Mouse (Mus musculus): ENCODE measurements around the gene Dnajc30.
"Not testable (repeated sequence)": the region's sequence is repeated elsewhere in the genome, so short reads cannot be mapped to it uniquely, and the experiment has no call there.

The Dnajc30 gene

DNA sequence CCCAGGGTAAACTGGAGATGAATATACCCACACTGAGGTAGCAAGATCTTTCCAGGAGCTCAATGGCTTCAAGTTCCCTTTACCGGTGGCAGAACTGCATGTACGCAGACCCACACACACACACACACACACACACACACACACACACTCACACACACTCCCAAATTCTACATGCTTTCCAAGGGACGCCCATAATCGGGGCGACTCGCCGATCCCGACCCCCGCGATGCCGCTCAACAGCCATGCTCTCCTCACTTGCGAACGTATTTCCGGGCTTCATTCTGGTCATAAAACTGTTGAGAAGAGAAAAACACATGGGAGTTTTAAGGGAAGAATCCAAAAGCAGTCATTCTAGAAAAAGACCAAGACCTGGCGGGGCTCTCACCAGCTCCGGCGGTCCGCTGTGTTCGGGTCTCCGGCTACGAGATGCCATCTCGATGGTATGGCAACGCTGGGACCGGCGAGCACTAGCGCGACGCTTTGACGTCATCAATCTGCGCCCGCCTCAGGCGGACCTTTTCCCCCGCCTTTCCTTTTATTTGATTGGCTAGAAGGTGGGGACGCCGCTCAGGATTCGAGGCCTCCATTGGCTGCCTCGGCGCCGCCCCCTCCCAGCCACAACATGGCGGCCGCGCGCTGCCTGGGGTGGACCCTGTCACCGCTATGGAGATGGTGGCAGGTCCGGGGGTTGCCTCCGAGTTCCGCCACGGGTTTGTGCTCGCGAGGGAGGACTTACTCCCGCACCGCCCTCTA lies at the start of gene Dnajc30:
Gene Dnajc30, plus strand, starts transcription at position 574 of the 753 bp plus-strand sequence.
- DNase-seq (ENCODE audit: low read depth, low spot score) = peak; percentile 99

DNA sequence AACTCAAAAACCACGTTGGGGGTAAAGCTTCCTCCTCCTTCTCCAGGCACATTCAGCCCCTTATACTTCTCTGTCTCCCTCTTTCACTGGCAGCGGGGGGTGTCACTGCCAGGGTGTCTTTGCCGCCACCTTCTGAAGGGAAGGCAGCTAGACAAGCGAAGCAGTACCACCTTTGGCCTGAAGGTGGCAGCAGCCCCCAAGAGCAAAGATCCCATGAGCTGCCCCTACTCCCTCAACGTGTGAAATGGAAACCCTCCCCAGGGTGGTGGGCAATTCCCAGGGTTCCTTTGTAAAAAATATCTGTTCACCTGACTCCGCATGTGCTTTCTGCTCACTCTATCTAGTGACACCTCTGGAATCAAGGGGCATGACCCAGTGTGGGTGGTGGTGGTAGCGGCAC lies 48.5 kb upstream of the Dnajc30 start:
- DNase-seq (ENCODE audit: low read depth, low spot score) = peak; percentile 92

DNA sequence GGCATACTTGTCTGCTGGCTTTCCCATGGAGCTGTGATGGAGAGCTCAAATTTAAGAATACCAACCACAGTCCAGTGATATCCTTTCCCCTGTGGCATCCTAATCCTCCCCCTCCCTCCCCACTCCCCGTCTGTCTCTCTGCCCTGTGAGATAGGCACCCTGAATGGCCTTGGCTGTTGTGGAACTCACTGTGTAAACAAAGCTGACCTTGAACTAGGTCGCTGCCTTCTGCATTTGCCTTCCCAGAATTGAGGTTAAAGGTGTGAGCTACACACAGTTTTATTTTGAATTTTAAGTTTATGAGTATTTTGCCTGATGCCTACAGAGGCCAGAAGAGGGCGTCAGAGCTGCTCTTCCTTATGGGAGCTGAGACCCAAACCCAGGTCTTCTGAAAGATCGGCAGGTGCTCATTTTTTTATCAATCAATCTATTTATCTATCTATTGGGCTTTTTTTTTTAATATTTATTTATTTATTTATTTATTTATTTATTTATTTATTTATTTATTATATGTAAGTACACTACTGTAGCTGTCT lies 47.7 kb upstream of the Dnajc30 start:
- DNase-seq (ENCODE audit: low read depth, low spot score) = no peak

DNA sequence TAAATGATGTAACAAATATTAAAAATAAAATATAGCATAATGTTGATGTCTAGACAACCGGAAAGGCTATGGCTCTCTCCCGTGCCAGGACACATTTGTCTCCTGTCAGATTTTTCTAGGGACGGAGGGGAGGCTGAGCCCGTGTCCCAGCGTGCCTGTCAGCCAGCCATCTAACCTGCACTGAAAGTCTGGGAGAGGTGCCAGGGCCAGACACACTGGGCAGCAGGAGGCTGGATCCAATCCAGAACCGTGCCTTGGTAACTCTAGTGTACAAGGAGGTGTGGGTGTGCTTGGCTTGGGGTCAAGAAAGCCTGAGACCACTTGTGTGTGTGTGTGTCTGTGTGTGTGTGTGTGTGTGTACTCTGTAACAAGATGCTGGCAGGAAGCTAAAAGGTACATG lies 42.2 kb upstream of the Dnajc30 start:
- peak; percentile 91 for DNase-seq (ENCODE audit: low read depth, low spot score)

DNA sequence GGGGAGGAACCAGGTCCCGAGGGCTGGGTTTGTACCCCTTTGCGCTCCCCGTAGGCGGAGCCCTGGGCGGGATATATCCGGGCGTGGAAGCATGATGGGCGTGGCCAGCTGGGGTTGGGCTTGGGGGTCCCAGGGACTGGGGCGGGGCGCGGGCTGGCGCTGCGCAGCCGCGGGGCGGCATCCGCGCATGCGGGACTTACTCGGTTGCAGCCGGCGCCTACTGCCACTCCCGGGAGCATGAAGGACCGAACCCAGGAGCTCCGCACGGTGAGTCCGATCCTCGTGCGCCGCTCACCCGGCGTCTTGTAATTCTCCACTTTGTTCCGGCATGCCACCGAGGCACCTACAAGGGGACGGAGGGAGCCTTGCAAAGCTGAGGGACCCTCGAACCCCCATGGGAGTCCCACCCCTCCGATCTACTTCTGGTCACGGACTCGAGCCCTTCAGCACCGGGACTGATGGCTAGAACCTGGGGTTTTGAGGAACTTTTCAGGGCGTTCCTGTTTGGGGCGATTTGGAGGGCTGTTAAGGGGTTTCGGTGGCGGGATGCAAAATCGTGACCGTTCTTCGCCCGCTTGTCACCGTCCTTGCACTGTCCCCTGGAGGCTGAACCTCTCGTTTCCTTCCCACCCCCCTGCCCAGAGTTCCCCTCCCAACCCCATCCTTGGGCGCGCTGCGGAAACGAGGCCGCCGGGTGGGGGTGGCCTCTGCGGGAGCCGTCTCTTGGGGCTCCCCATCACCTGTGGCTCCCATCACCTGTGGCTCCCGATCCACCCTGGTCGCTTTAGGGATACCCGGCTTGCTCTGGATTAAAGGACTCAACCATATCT lies 40.4 kb upstream of the Dnajc30 start, which contains the start of gene Stx1a:
Gene Stx1a, plus strand, starts transcription at position 139 of the 830 bp plus-strand sequence.
- DNase-seq (ENCODE audit: low read depth, low spot score) = peak; percentile 87

DNA sequence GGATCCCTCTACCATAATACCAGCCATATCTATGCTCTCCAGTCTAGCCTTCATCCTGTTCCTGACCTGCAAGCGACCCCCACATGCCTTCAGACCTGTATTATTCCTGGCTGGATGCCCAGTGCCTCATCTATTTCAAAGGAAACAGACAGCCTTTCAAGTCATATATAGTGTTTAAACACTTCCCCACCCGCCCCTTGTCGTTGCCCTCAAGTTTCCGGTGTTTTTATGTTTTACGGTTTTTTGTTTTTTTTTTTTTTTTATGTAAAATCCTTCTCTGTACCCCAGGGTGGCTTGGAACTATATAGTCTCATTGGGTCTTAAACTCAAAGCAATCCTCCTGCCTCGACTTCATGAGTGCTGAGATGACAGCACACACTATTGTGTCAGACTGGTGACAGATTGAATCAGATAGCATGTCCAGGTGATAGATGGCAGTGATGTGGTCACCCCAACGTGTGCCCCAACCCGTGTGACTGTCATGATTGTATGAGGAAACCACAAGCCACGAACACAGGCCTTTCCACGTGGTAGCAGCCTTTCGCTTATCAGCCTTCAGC lies 39.3 kb upstream of the Dnajc30 start:
- no peak for DNase-seq (ENCODE audit: low read depth, low spot score)

DNA sequence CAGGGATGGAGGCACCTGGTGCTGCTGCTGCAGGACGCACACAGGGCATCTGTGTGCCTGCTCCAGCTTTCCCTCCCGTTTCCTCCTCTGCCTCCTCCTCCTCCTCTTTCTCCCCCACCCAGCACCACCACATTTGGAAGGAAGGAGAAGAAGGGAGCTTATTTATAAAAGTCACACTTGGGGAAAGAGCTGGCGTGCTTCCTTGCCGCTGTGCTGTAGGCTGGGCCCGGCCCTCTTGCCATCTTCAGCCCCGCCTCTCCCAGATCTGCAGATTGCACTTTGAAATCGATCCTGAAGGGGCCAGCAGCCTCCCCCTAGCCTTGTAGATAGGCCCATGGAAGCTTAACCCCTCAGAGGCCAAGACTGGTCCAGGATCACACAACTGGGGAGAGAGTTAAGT lies 38.1 kb upstream of the Dnajc30 start:
- DNase-seq (ENCODE audit: low read depth, low spot score) = peak; percentile 81

DNA sequence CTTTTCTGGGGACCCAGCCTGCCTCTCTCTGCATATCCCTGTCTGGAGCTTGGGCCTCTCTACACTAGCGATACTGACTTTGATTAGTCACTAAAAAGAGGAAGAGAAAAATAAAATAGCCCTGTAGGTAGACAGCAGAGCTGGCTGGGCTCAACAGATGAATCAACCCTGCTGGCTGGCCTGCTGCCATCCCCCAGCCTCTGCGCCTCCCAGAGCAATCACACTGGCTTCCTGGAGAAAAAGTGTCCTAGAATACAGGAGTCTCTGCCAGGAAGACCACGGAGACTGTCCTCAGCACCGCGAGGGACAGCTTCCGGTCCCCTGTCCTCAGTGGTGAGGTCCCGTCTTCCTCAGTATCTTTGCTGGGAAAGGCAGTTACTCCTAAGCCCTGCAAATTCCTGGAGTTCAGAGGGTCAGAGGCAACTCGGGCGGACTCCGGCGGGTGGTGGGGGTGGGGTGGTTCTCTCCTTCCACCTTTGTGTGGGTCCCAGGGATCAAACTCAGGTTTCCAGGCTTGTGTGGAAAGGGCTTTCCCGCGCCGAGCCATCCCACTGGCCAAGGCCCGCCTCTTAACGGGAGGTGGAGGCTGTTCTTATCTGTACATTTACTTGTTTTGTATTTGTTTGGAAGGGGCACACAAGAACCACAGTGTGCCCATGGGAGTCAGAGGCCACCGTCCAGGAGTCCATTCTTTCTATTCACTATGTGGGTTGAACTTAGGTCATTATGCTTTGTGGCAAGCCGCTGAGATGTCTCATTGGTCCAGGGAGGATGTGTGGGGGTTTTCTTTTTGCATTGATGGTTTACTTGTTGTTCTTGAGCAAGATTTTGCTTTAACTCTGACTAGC lies 34.8 kb upstream of the Dnajc30 start:
- peak; percentile 82 for DNase-seq (ENCODE audit: low read depth, low spot score)

DNA sequence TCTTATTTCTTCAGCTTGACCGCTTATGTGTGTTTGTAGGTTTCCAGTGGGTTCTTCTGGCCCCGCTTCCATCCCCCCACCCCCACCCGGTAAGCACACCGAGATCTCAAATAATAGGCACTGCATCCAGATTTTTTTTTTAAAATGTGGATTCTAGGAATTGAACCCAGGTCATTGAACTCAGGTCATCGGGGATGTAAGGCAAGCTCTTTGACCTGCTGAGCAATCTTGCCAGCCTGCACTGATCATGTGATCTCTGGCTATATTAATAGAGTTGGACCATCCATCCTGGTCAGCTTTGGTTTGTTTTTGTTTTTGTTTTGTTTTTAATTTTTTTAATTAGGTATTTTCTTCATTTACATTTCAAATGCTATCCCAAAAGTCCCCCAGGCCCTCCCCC lies 31.4 kb upstream of the Dnajc30 start:
- DNase-seq (ENCODE audit: low read depth, low spot score) = no peak

DNA sequence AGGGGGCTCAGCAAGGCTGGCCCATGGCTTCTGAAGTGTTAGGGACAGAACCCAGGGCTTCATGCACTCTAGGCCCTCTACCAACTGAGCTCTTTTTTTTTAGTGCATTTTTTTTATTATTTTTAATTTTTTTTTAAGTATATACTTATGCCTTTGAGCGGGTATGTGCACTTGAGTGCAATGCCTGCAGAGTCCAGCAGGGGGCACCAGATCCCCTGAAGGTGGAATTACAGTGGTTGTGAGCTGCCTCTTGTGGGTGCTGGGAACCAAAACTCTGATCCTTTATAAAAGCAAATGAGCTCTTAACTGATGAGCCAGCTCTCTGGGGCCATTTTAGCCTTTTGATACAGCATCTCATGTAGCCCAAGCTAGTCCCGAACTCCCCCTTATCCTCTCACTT lies 29.4 kb upstream of the Dnajc30 start:
- no peak for DNase-seq (ENCODE audit: low read depth, low spot score)

DNA sequence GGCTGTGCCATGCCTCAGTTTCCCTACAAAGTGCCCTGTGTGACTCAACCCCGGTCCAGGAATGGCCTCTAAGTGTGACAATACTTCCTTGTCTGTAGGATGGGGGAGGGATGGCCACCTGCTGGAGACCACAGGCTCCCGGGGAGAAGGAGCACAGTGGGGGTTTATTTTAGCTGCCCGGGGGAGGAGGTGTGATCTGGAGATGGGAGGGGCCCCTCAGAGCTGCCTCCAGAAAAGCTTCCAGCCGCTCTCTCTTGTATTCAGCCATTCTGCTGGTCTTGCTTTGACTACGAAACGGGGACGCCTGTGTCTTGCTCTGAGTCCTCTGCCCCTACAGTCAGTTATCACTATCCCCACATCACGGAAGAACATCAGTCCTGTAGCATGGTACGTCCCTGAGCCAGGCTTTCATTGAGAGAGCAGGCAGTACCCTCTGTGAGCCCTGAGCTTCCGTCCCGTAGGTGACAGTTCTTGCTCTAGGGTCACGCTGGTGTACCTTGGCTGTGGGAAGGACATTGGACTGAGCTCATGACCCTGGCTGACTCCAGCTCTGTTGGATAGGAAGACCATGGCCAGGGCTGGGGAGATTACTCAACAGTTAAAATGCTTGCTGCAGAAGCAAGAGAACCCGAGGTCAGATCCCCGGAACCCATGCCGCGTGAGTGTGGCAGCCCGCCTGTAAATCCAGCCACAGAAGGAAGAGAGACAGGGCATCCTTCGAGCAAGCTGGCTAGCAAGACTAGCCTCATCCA lies 28.2 kb upstream of the Dnajc30 start:
- peak; percentile 85 for DNase-seq (ENCODE audit: low read depth, low spot score)

DNA sequence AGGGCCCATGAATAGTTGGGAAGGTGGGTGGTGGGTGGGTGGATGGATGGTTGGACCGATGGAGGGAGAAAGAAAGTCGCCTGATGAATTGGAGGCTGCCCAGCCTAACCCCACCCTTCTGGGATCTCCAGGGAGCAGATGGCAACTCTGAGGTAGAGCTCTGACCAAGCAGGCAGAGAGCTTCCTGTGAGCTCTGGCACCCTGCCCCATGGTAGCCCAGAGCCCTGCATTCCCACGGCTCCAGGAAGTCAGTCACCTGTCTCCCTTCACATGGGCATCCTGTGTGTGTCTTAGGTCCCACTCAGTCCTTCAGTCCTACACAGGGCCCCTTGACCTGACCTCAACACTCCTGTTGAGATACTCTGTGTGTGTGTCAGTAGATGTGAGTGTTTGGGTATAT lies 26.1 kb upstream of the Dnajc30 start:
- DNase-seq (ENCODE audit: low read depth, low spot score) = no peak

DNA sequence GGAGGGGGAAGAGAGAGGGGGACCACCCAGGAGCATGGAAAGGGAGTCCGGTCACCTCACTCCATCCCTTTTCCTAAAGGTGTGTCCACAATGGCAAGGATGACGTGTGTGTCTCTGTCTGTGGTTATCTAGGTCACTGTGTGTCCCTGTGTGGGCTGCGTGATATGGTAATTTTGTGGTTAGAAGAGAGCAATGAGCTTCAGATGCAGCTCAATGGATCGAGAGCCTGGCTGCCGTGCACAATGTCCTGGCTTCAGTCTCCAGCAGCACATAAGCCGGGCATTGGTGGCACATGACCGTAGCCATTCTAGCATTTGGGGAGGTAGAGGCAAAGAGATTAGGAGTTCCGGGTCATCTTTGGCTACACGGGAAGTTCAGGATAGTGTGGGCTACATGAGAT lies 24.5 kb upstream of the Dnajc30 start:
- DNase-seq (ENCODE audit: low read depth, low spot score) = peak; percentile 60

DNA sequence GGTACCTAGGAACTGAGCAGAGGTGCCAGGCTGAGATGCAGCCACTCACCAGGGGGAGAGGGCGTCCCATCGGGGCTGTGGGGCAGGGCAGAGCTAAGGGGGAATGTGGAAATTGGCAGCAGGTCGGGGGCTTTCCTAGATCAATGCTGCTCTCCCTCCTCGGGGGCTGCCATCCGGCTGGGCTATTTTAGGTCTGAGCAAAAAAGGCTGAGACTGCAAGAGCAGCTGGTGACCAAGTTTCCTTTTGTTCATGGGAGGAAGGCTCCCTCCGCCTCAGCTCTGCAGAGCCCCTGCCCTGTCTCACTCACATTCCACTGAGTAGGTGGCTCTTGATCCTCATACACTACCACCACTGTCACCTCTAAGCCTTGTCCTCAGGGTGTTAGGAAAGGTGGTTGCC lies 23.9 kb upstream of the Dnajc30 start:
- DNase-seq (ENCODE audit: low read depth, low spot score) = peak; percentile 73

DNA sequence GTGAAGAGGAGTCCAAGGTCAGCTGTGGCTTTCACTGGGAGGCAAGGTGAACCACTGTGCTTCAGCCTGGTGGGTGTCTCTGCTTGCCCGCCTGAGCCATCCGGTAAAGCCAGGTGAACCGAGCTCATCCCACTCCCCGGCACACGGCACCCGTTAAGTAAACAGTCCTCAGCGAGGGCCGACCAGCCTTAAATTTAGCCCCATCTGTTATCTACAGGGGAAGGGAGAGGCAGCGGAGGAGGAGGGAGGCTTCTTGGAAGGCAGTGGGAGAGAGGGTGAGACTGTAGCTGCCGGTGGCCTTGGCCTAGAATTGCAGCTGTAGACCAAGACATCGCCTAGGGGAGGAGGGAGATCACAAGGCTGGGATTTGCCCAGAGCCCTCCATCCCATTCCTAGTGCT lies 23.2 kb upstream of the Dnajc30 start:
- DNase-seq (ENCODE audit: low read depth, low spot score) = peak; percentile 80

DNA sequence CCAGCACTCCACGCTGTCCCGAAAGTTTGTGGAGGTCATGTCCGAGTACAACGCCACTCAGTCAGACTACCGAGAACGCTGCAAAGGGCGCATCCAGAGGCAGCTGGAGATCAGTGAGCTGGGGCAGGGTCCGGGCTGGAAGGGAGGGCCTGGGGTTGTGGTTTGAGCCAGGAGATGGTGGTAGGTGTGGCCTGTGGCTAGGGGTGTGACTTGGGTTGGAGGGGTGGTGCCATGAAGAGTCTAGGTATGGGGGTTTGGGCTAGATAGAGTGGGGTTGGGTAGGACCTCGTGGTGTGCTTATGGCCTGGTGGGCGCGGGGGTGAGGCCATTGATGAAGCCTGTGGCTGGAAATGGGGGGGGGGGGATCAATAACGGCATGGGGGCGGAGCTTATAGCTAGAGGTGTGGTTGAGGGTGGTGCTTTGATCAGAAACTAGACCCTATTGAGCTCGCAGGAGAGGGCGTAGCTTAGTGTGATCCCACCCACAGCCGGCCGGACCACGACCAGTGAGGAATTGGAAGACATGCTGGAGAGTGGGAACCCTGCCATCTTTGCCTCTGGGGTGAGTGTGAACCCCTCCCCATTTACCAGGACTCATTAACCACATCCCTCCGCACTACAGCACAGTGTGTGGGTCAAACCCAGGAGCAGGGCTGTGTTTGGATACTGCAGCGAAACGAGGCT lies 21.8 kb upstream of the Dnajc30 start:
- no peak for DNase-seq (ENCODE audit: low read depth, low spot score)

DNA sequence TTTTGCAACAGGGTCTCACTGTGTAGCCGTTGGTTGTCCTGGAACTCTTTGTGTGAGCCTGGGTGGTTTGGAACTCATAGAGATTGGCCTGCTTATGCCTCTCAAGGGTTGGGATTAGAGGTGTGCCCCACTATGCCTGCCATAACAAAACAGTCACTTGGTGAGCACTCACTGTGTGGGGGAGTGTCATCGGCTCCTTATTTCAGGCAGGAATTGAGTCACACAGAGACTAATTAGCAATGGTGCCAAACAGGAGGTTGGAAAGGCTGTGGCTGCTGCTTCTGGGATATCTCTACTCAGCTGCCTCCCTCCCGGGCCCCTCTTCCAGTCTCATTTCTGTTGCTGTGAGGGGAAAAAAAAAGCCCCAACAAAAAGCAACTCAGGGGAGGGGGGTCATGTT lies 19.4 kb upstream of the Dnajc30 start:
- DNase-seq (ENCODE audit: low read depth, low spot score) = peak; percentile 83

DNA sequence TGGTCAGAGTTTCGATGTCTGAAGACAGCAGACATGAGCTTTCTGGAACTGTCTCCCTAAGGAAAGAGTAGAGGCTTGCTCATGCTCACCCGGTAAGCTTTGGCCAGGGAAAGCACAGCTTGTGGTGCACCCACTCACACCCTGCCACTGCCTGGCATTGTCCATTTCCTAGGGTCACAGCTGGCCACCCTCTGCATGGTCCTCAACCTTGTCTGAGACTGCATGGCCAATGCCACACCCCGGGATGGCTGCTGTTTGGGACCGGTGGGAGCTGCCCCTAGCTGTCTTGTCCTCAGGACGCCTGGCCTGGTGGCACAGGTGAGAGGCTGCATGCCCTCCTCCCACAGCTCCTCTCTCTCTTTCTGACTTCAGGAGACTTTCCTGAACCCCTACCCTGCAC lies 15.5 kb upstream of the Dnajc30 start:
- no peak for DNase-seq (ENCODE audit: low read depth, low spot score)

DNA sequence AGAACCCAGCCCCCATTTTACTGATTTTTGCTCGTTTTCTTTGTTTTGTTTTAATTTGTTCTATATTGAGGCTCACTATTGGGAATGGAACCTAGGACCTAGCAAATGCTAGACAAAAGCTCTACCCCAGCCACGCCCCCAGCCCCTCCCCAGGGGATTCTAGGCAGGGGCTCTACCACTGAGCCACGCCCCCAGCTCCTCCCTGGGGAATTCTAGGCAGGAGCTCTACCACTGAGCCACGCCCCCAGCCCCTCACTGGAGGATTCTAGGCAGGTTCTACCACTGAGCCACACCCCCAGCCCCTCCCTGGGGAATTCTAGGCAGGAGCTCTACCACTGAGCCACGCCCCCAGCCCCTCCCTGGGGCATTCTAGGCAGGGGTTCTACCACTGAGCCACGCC lies 14.7 kb upstream of the Dnajc30 start:
- DNase-seq (ENCODE audit: low read depth, low spot score) = not testable (repeated sequence)

DNA sequence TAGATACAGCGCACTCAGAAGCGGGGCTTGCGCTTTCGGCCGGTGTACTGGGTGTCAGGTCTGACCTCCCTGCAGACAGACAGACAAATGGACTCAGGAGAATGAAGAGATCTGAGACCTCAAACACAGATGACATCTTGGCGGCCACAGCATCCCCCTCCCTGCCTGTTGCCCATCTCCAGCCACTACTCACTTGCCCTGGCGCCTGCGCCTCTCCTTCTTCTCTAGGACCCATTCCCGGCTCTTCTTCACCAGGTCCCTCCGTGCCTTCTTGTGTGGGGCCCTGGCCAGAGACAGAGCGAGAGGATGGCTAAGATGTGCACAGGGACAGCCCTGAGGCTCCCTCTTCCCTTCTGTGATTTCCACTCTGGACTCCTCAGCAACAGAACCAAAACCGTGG lies 10.6 kb upstream of the Dnajc30 start:
- no peak for DNase-seq (ENCODE audit: low read depth, low spot score)
